Mouse (Mus musculus) layer of hippocampus, postnatal 10 days (tissue): ENCODE measurements around the gene Cage1. TPM values are rescaled to one million over a fixed set of nuclear protein-coding genes. Genes with fewer than 3 reads are reported as not detected.

Experiments
- DNase-seq, 2 experiments: peaks; one replicate each; pipeline ENCODE4 v3.0.0; 2021; ENCODE audit warnings: low spot score in 2 of 2
- microRNA-seq, 2 experiments: library from miRNA; unstranded; fragments of <30 nt; microRNA quantifications; one replicate each; pipeline ENCODE4 v1.2.0; 2021
- total RNA-seq, 2 experiments: library from RNA; stranded (reverse); gene quantifications; 2 replicates each; pipeline ENCODE4 v1.2.3; 2021

Gene Cage1
- total RNA-seq, 2 experiments from 2014 or later = 2.0 to 3.1 TPM

GRCm38 (mm10) chr13:37966256-37967051 lies 70.4 kb downstream of the Cage1 start:
- DNase-seq = no peak

GRCm38 (mm10) chr13:37965126-37965914 lies 71.5 kb downstream of the Cage1 start:
- DNase-seq = no peak

DNA sequence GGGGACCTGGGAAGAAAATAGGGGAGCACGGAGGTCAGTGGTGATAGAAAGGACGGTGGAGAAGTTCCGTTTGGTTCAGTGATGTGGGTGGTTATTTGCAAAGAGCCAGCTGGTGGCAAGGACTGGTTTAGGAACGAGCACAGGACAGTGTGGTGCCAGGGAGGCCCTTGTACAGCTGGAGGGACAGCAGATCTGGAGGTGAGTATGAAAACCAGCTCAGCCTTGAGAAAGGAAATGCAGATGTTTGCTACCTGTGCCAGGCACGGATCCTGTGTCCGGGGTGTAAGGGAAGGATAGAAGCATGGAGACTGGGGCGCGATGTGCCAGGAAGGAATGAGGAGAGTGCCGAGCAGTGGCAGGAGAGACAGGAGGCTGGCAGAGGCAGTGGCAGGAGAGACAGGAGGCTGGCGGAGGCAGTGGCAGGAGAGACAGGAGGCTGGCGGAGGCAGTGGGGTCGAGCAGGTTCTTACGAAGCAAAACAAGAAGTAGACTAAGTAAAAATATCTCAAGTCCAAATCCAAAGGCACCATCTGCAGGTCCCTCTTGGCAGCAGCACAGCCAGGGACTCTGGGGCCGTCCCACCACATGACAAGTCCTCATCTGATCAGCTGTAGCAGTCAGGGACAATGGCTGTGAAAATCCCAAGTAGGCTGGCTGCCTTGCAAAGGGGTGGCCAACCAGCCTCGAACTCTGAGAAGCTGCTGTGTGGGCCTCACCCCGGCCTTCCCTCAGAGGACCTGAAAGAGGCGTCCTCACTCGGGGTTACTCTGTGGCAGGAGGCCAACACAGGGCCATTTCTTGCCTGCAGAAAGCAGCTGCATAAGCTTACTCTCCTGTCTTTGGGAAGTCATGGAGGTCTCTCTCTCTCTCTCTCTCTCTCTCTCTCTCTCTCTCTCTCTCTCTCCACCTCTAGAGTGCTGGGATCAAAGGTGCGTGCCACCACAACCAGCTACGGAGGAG lies 72.5 kb downstream of the Cage1 start:
- DNase-seq = peak in 1 of 2 experiments; percentile 28

DNA sequence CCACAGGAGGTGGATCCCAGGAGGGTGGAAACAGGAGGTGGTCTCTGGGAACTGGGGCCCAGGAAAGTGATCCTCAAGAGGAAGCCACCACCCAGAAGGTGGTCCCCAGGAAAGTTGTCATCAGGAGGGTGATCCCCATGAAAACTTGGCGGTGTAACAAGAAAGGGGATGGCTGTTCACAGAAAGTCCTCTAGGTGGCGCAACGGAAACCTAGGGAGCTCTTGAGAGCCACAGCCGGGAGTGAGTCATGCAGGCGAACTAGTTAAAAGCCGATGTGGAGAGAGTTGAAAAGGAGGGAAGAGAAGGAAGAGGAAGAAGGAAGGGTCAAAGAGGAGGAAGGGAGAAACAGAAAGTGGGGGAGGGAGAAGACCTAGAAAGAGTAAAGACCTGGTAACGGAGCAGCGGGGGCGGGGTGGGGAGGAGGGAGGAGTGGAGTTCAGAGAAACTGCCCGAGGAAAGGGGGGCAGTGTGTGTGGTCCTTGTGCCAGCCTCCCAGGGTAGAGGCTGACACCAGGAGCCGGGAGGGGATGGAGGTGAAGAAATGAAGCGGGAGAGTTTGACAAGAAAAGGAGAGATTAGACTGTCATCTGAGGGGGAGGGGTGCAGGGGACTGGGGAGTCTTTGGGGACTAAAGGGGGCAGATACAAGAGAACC lies 73.4 kb downstream of the Cage1 start:
- peak; percentile 80 to 81 for DNase-seq

DNA sequence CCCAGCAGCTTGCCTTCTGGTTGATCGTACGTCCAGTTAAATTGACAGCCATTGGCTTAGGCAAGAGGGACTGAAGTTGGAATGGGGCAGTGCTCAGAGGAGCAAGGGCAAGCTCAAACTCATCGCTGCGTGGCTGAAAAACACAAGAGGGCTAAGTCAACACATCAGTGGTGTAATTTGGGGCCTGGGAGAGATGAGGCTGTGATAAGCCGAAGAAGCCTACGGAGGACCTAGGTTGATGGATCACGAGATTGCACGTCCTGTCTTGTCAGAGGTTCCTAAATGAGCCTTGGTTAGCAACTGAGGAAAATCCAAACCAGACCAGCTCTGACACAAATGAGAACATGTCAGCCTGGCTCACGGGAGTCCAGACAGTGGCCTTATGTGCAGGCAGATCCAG lies 74.3 kb downstream of the Cage1 start:
- DNase-seq = no peak

- no peak for DNase-seq
Measured at GRCm38 (mm10) chr13:37959936-37960335, 76.9 kb downstream of the Cage1 start.

DNA sequence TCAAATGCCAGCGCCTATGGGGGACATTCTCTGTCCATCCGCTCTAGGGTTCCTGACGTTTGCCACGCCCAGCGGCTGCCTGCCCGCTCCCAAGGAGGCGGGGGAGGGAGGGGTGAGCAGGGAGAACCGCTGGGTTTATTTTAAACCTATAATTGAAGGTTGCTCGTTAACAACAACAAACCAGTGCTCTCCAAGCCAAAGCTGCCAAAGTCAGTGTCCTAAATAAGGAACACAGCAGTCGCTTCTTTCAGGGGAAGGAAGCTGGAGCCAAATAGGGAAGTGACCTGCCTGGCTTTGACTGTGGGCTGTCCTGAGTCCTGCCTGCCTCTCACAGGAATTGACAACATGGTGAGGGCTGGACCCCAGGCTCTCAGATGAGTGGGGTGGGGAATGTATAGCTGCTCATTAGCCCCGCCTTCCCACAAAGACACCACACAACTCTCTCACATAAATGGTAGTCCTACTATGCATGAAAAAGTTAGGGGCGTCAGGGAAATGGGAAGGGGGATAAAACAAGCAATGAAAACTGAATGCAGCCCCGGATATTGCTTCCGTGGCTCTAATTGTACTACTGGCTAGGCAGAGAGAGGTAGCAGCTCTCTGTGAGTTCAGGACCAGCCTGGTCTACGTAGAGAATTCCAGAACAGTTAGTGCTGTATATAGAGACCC lies 77.5 kb downstream of the Cage1 start:
- no peak for DNase-seq

DNA sequence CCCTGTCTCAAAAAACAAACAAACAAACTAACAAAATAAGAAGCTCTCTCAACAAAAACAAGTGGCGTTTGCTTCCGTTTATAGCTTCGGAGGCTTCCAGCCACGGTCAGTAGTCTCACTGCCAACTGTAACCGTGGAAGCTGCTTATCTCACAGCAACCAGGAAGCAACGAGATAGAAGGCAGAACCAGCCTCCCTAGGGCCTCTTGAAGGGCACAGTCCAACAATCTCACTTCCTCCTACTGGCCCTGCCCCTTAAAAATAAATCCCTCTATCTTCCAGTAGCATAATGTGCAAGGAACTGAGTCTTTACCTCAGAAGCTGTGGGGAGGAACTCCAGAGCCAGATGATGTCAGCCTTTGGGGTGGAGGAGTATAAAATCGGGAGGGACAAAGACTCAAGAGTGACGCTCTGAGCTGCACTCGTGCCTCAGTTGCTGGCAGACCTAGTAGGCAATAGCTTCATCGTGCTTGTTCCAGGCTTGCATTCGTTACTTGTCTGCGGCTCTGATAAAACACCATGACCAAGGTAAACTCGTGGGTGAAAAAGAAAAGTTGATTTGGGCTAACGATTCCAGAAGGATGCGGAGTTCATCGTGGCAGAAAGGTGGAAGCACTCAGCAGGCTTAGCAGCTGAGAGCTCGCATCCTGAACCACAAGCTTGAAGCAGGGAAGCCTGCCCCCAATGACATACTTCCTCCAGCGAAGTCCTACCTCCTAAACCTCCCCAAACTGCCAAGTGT lies 78.2 kb downstream of the Cage1 start:
- no peak for DNase-seq

Small RNA genes within 50 kb of the gene (microRNA-seq; reads per million reads assigned to microRNA genes)
- 0 reads per million in 2 experiments for gene Gm27387

Other genes starting within 250 kb of the Cage1 start
- gene Ssr1, start 42.9 kb downstream of the Cage1 start, total RNA-seq = 10 to 100 TPM; 81.6 to 91.7 TPM
- 10 to 100 TPM; 28.4 to 28.5 TPM for gene Riok1, start 74 bp downstream of the Cage1 start, total RNA-seq
- 1 to 10 TPM; 3.9 to 5.0 TPM for gene Dsp, start 114.2 kb upstream of the Cage1 start, total RNA-seq
- gene Snrnp48, start 167.9 kb upstream of the Cage1 start, total RNA-seq = 10 to 100 TPM; 23.5 to 25.8 TPM